8 mouse cellular contexts compared by ENCODE assay signal in genomic region chr11:120491317-120492023, GRCm38 (mm10). TPM values are rescaled to one million over a fixed set of nuclear protein-coding genes. Genes with fewer than 3 reads are reported as not detected.
DNase-seq lines count a peak whose midpoint lies in the region; ATAC-seq and TF ChIP-seq lines count a peak whose summit lies in the region.

Gene Slc25a10 (plus strand): TSS chr11:120491840.

- whole genome bisulfite sequencing in cerebellum, adult 2 months = under 1% methylated on average over 35 of the region's 35 CpGs
- 0% methylated on average over 35 of the region's 35 CpGs for WGBS in forebrain, postnatal 0 days
- 0% methylated on average over 35 of the region's 35 CpGs for WGBS in neural tube, embryonic 15.5 days

- H3K4me2 ChIP-seq in forebrain, postnatal 0 days (ENCODE audit: low read depth) = peak within 1 kb of the TSS; percentile 96
- peak within 1 kb of the TSS; percentile 99 for H3K4me2 ChIP-seq in neural tube, embryonic 15.5 days

- no peak for TF ChIP-seq CTCF in cerebellum, adult 2 months (IDR thresholded peaks at IDR 0.05; ENCODE audit: borderline replicate concordance, insufficient read depth, low read depth, low read length)
- TF ChIP-seq CTCF in forebrain, postnatal 0 days (IDR thresholded peaks at IDR 0.05; ENCODE audit: low read depth) = no peak

- ATAC-seq in forebrain, postnatal 0 days = peak; percentile 85
- ATAC-seq in neural tube, embryonic 15.5 days (ENCODE audit: low FRiP score) = peak; percentile 92

- peak; percentile 38; the same call in 1 of the 2 replicates for TF ChIP-seq POLR2A in cerebellum, adult 2 months (IDR thresholded peaks at IDR 0.05; ENCODE audit: borderline replicate concordance, insufficient read depth, low read length)

- H3K9me3 ChIP-seq in forebrain, postnatal 0 days (ENCODE audit: low read length) = no peaks in the 10 kb centered on the region
- no peaks in the 10 kb centered on the region for H3K9me3 ChIP-seq in neural tube, embryonic 15.5 days (replicated peaks)

- H3K27ac ChIP-seq in cerebellum, adult 2 months (ENCODE audit: insufficient read depth, low read length) = no peak within 1 kb of the TSS
- peak within 1 kb of the TSS; percentile 48 for H3K27ac ChIP-seq in forebrain, postnatal 0 days (ENCODE audit: low read depth, low read length)
- peak within 1 kb of the TSS; percentile 83 for H3K27ac ChIP-seq in neural tube, embryonic 15.5 days (replicated peaks)

- intact Hi-C loops in heart, postnatal 36 days (cut with DNase I) = loop anchor here (2.0 to 5.0 kb wide), 3 partner anchors 59 to 221 kb away; partner anchors contain the start of genes Aspscr1, Cenpx, Lrrc45 and Ppp1r27

- H3K27me3 ChIP-seq in cerebellum, adult 2 months (ENCODE audit: control insufficient read depth, insufficient read depth, low read length) = no peaks in the 10 kb centered on the region
- H3K27me3 ChIP-seq in forebrain, postnatal 0 days (ENCODE audit: insufficient read depth, low read length) = no peaks in the 10 kb centered on the region
- no peaks in the 10 kb centered on the region for H3K27me3 ChIP-seq in neural tube, embryonic 15.5 days (replicated peaks)

- H3K4me1 ChIP-seq in cerebellum, adult 2 months (ENCODE audit: control insufficient read depth, insufficient read depth, low read length) = peaks cover 13% of the 10 kb centered on the region
- peaks cover 17% of the 10 kb centered on the region for H3K4me1 ChIP-seq in forebrain, postnatal 0 days (ENCODE audit: insufficient read depth)
- peaks cover 43% of the 10 kb centered on the region for H3K4me1 ChIP-seq in neural tube, embryonic 15.5 days

- H3K9ac ChIP-seq in forebrain, postnatal 0 days = peak within 1 kb of the TSS; percentile 68
- H3K9ac ChIP-seq in neural tube, embryonic 15.5 days (replicated peaks) = peak within 1 kb of the TSS; percentile 82

- peak within 1 kb of the TSS; percentile 83 for H3K4me3 ChIP-seq in cerebellum, adult 2 months (replicated peaks; ENCODE audit: insufficient read depth, low read depth, low read length)
- H3K4me3 ChIP-seq in forebrain, postnatal 0 days (ENCODE audit: low read depth, low read length) = peak within 1 kb of the TSS; percentile 62
- H3K4me3 ChIP-seq in neural tube, embryonic 15.5 days (replicated peaks) = peak within 1 kb of the TSS; percentile 99

- peaks cover 52% of the 10 kb centered on the region for H3K36me3 ChIP-seq in forebrain, postnatal 0 days (ENCODE audit: insufficient read depth)
- H3K36me3 ChIP-seq in neural tube, embryonic 15.5 days = peaks cover 43% of the 10 kb centered on the region

- DNase-seq in MEL-GATA-1-ER (ENCODE audit: extremely low read depth, low read depth) = peak; percentile 50
- peak; percentile 85 to 88 for DNase-seq in cerebellum, adult 2 months
- peak; percentile 84 for DNase-seq in forebrain, postnatal 0 days
- peak; percentile 88 to 89 for DNase-seq in heart, postnatal 36 days
- peak; percentile 80 to 90 for DNase-seq in layer of hippocampus, adult 18-20 months (ENCODE audit: low spot score in 2 of 2)
- DNase-seq in lung, adult 18-20 months = peak; percentile 91 to 92
- peak; percentile 92 for DNase-seq in testis, postnatal 10 days (ENCODE audit: low spot score)

RNA-seq across cellular contexts. Expression of gene Slc25a10, which starts in this region (rescaled TPM):
- 38.9 and 39.3 TPM in 2 replicates for polyA plus RNA-seq in cerebellum, adult 2 months (2012; rRNA removed)
- total RNA-seq in forebrain, postnatal 0 days (2014; rRNA removed) = 20.9 and 22.8 TPM in 2 replicates
- polyA plus RNA-seq in forebrain, postnatal 0 days (2015; fragmentation: Nextera tagmentation; extraction: Ambion mirVana) = 20.5 and 21.1 TPM in 2 replicates
- 10 to 100 TPM; 13.4 to 15.0 TPM for total RNA-seq in heart, postnatal 36 days (2021)
- total RNA-seq in layer of hippocampus, adult 18-20 months (2021) = 10 to 100 TPM; 18.9 to 19.3 TPM
- 27.6 and 33.6 TPM in 2 replicates for polyA plus RNA-seq in neural tube, embryonic 15.5 days (2015; fragmentation: Nextera tagmentation; extraction: Ambion mirVana)
